Mouse (Mus musculus): ENCODE data around the gene Igf1r. TPM values are rescaled to one million over a fixed set of nuclear protein-coding genes. Genes with fewer than 3 reads are reported as not detected.
A peak's percentile ranks its signal among the peaks of the same experiment; 100 is the strongest.

Gene Igf1r
- polyA plus RNA-seq, 1 experiment from 2014 or later, result 24.9 TPM

GRCm38 (mm10) chr7:68064647-68065362 lies 112.2 kb downstream of the Igf1r start:
- peaks cover 53% of the 10 kb centered on the region for H3K4me1 ChIP-seq
- DNase-seq (ENCODE audit: low spot score), result no peak
- no peaks in the 10 kb centered on the region for H3K27me3 ChIP-seq (ENCODE audit: insufficient read depth, poor library complexity, severe bottlenecking)
- no peak overlapping the region for H3K4me3 ChIP-seq
- H3K9me3 ChIP-seq, result no peaks in the 10 kb centered on the region
- WGBS, result 72% methylated on average over 11 of the region's 11 CpGs
- peak overlapping the region; percentile 52; the same call in 1 of the 2 replicates for H3K27ac ChIP-seq
- H3K36me3 ChIP-seq, result no peaks in the 10 kb centered on the region; the same call in 1 of the 2 replicates

DNA sequence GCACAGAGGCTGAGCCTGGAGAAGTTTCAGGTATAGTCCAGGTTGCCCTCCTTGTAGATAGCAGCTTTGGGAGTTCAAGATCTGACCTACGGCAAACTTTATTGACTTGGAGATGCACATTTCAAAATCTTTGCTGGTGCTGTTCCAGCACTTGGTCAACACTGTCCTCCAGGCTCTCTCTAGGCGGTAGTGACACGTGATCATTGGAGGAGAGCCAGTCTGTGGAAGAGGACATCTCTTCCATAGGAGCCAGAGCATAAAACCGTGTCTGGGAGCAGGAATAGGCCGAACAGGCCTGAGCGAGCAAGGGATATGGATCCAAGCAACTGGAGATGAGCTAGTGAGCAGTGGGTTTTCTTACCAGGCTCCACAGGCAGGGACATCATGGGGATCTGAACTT lies 113.3 kb downstream of the Igf1r start:
- DNase-seq (ENCODE audit: low spot score), result no peak

GRCm38 (mm10) chr7:68067321-68067720 lies 114.7 kb downstream of the Igf1r start:
- H3K27ac ChIP-seq, result no peak overlapping the region
- peaks cover 63% of the 10 kb centered on the region for H3K4me1 ChIP-seq
- no peak for DNase-seq (ENCODE audit: low spot score)
- WGBS, result 97% methylated on average over 4 of the region's 4 CpGs
- H3K9me3 ChIP-seq, result no peaks in the 10 kb centered on the region
- no peaks in the 10 kb centered on the region for H3K27me3 ChIP-seq (ENCODE audit: insufficient read depth, poor library complexity, severe bottlenecking)
- no peak overlapping the region for H3K4me3 ChIP-seq
- H3K36me3 ChIP-seq, result no peaks in the 10 kb centered on the region; the same call in 1 of the 2 replicates

More for the DNA sequence above, 113.3 kb downstream of the Igf1r start:
- no peaks in the 10 kb centered on the region; the same call in 1 of the 2 replicates for H3K36me3 ChIP-seq
- peaks cover 61% of the 10 kb centered on the region for H3K4me1 ChIP-seq
- no peaks in the 10 kb centered on the region for H3K9me3 ChIP-seq
- 89% methylated on average over 6 of the region's 6 CpGs for WGBS
- no peak overlapping the region for H3K4me3 ChIP-seq
- H3K27me3 ChIP-seq (ENCODE audit: insufficient read depth, poor library complexity, severe bottlenecking), result no peaks in the 10 kb centered on the region
- no peak overlapping the region for H3K27ac ChIP-seq

DNA sequence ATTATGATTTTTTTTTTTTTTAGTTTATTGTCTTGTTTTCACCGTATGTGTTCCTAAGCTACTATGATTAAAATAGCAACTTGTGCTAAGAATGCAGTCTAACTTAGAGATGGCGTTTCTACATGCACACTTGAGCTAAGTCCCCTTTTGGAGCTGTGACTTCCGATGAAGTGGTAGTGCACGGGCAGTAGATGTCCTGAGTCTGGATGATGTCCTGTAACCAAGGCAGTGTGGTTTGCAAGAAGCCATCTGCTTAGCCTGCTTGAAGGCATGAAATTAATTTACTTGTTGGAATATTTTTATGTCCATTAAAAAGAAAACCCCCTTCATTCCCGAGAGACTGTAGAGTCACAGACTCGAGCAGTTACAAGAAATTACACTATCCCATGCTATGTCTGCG lies 116.7 kb downstream of the Igf1r start:
- Histone ChIP-seq H3K4me1 (peaks cover 64% of the 10 kb centered on the region), H3K4me3 (no peak overlapping the region), H3K36me3 (no peaks in the 10 kb centered on the region), H3K27ac (peak overlapping the region; percentile 22), H3K9me3 (no peaks in the 10 kb centered on the region), H3K27me3 (ENCODE audit: insufficient read depth, poor library complexity, severe bottlenecking) (no peaks in the 10 kb centered on the region)
- WGBS, result 57% methylated on average over 7 of the region's 7 CpGs
- no peak for DNase-seq (ENCODE audit: low spot score)

DNA sequence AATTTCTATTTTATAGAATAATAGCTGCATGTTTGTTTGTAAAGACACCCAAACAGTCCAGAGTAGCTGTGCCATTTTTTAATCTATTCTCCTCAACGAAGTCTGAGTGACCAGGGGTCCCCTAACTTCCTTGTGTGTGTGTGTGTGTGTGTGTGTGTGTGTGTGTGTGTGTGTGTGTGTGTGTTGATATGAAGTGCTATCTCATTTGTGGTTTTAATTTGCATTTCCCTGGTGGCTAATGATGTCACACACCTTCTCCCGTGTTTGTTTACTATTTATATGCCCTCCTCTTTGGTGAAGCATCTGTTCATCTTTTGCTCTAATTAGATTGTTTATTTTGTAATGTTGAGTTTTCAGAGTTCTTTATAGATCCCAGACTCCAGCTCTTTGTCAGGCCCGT lies 117.4 kb downstream of the Igf1r start:
- H3K4me3 ChIP-seq, result no peak overlapping the region
- no peaks in the 10 kb centered on the region for H3K36me3 ChIP-seq
- peaks cover 64% of the 10 kb centered on the region for H3K4me1 ChIP-seq
- WGBS, result 52% methylated on average over 3 of the region's 3 CpGs
- peak overlapping the region; percentile 22; the same call in 1 of the 2 replicates for H3K27ac ChIP-seq
- DNase-seq (ENCODE audit: low spot score), result no peak
- no peaks in the 10 kb centered on the region for H3K9me3 ChIP-seq
- no peaks in the 10 kb centered on the region for H3K27me3 ChIP-seq (ENCODE audit: insufficient read depth, poor library complexity, severe bottlenecking)

DNA sequence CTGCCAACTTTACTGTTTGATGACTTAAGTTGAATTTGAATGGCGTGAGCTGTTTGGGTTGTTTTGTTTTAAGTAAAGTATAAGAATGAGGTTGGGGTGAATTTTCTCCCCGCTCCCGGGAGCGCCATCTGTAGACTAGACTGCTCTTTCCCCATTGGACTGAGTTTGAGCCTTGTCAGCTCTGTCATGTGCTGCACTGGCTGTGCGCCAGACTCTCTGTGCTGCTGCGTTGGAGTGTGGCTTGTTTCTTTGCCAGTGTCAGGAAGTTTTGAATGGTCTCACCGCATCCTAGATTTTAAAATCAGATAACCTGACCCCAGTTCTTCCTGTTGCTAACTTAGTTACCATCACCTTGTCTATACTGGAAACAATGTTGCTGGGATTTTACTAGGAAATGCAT lies 118.0 kb downstream of the Igf1r start:
- Histone ChIP-seq H3K4me1 (peaks cover 70% of the 10 kb centered on the region), H3K4me3 (no peak overlapping the region), H3K9me3 (no peaks in the 10 kb centered on the region), H3K27ac (peak overlapping the region; percentile 23; the same call in 1 of the 2 replicates), H3K27me3 (ENCODE audit: insufficient read depth, poor library complexity, severe bottlenecking) (no peaks in the 10 kb centered on the region), H3K36me3 (no peaks in the 10 kb centered on the region)
- WGBS, result 46% methylated on average over 7 of the region's 7 CpGs
- peak; percentile 83 for DNase-seq (ENCODE audit: low spot score)

DNA sequence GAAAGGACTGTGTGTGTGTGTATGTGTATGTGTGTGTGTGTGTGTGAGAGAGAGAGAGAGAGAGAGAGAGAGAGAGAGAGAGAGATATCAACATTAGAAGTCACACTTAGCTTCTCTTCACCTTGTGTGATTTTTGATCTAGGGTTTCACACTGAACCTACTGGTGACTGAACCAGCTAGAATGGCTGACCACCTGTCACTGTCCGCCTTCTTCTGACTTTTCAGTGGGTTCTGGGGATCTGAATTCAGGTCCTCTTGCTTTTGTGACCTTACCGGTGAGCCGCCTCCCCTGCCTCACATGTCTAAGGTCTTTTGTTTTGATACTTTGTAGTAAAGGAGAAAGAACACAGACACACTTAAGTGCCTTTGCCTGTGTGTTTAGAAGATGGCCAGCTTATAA lies 118.4 kb downstream of the Igf1r start:
- H3K9me3 ChIP-seq, result no peaks in the 10 kb centered on the region
- H3K4me3 ChIP-seq, result no peak overlapping the region
- DNase-seq (ENCODE audit: low spot score), result no peak
- 87% methylated on average over 3 of the region's 3 CpGs for WGBS
- peak overlapping the region; percentile 23; the same call in 1 of the 2 replicates for H3K27ac ChIP-seq
- H3K36me3 ChIP-seq, result no peaks in the 10 kb centered on the region
- H3K4me1 ChIP-seq, result peaks cover 74% of the 10 kb centered on the region
- H3K27me3 ChIP-seq (ENCODE audit: insufficient read depth, poor library complexity, severe bottlenecking), result no peaks in the 10 kb centered on the region

- no peak for DNase-seq (ENCODE audit: low spot score)
- H3K27ac ChIP-seq, result no peak overlapping the region
- WGBS, result 91% methylated on average over 11 of the region's 11 CpGs
- H3K4me1 ChIP-seq, result peaks cover 75% of the 10 kb centered on the region
- no peaks in the 10 kb centered on the region for H3K27me3 ChIP-seq (ENCODE audit: insufficient read depth, poor library complexity, severe bottlenecking)
- H3K9me3 ChIP-seq, result no peaks in the 10 kb centered on the region
- H3K4me3 ChIP-seq, result no peak overlapping the region
- H3K36me3 ChIP-seq, result no peaks in the 10 kb centered on the region
These were observed 119.1 kb downstream of the Igf1r start for GRCm38 (mm10) chr7:68071749-68072148.

- Histone ChIP-seq H3K27me3 (ENCODE audit: insufficient read depth, poor library complexity, severe bottlenecking) (no peaks in the 10 kb centered on the region), H3K27ac (peak overlapping the region; percentile 66), H3K4me1 (peaks cover 75% of the 10 kb centered on the region), H3K36me3 (no peaks in the 10 kb centered on the region), H3K9me3 (no peaks in the 10 kb centered on the region), H3K4me3 (peak overlapping the region; percentile 27; the same call in 1 of the 2 replicates)
- WGBS, result 73% methylated on average over 14 of the region's 14 CpGs
- DNase-seq (ENCODE audit: low spot score), result no peak
These were observed 120.2 kb downstream of the Igf1r start for GRCm38 (mm10) chr7:68072524-68073459.

- H3K4me1 ChIP-seq, result peaks cover 76% of the 10 kb centered on the region
- no peaks in the 10 kb centered on the region for H3K36me3 ChIP-seq
- 37% methylated on average over 8 of the region's 8 CpGs for WGBS
- H3K27ac ChIP-seq, result peak overlapping the region; percentile 66
- no peaks in the 10 kb centered on the region for H3K27me3 ChIP-seq (ENCODE audit: insufficient read depth, poor library complexity, severe bottlenecking)
- DNase-seq (ENCODE audit: low spot score), result no peak
- H3K9me3 ChIP-seq, result no peaks in the 10 kb centered on the region
- H3K4me3 ChIP-seq, result peak overlapping the region; percentile 27; the same call in 1 of the 2 replicates
These were observed 120.8 kb downstream of the Igf1r start for GRCm38 (mm10) chr7:68073460-68073806.

DNA sequence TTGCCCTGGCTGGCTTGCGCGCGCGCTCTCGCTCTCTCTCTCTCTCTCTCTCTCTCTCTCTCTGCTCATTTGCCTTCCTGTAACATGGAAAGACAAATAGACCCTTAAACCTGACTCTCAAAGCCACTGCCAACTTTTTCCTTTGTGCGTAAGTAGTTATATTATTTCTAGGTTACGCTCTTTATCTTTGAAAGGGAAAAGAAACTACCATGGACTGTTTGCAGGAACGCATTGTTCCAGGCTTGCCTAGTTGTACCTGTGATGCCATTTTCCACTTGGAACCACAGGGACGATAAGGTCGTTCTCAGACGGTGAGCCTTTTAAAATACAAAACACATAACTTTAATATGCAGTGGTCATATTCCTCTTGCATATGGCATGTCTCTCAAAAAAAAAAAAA lies 122.1 kb downstream of the Igf1r start:
- no peak for DNase-seq (ENCODE audit: low spot score)
- Histone ChIP-seq H3K4me3 (no peak overlapping the region), H3K27me3 (ENCODE audit: insufficient read depth, poor library complexity, severe bottlenecking) (no peaks in the 10 kb centered on the region), H3K9me3 (no peaks in the 10 kb centered on the region), H3K27ac (peak overlapping the region; percentile 66; the same call in 1 of the 2 replicates), H3K4me1 (peaks cover 78% of the 10 kb centered on the region), H3K36me3 (no peaks in the 10 kb centered on the region)
- 75% methylated on average over 11 of the region's 11 CpGs for whole genome bisulfite sequencing

DNA sequence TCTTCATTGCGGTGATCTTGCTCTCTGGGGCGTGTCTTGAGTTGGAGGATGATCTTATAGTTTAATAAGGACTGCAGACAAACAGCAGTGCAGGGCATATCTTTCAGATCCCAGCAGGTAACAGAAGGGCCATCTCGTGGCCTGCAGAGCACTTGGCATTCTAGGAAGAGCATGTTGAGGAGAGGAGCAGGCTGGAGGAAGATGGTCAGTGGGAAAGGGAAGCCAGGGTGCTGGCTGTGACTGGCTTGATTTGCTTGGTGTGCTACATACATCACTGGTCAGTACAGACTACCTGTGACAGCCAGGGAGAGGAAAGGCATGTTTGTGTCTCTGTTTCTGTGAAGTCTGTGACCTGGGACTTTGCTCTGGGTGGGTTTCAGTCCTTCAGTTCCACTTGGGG lies 122.8 kb downstream of the Igf1r start:
- peaks cover 78% of the 10 kb centered on the region for H3K4me1 ChIP-seq
- peak overlapping the region; percentile 57; the same call in 1 of the 2 replicates for H3K27ac ChIP-seq
- 70% methylated on average over 3 of the region's 3 CpGs for WGBS

More for the DNA sequence above, 122.8 kb downstream of the Igf1r start:
- Histone ChIP-seq H3K4me3 (no peak overlapping the region), H3K27me3 (ENCODE audit: insufficient read depth, poor library complexity, severe bottlenecking) (no peaks in the 10 kb centered on the region), H3K36me3 (no peaks in the 10 kb centered on the region), H3K9me3 (no peaks in the 10 kb centered on the region)
- DNase-seq (ENCODE audit: low spot score), result no peak
